Mouse (Mus musculus) spleen, adult 2 months (tissue): Measurements from ENCODE around the gene Gm10715.
"Not testable (repeated sequence)": the region's sequence is repeated elsewhere in the genome, so short reads cannot be mapped to it uniquely, and the experiment has no call there.

ENCODE experiments used
- CTCF ChIP-seq: fragments of 200-500 bp; IDR thresholded peaks from 2 replicates; pipeline ENCODE4 v1.5.1; 2011; ENCODE audit warnings: mild to moderate bottlenecking, inconsistent platforms; ENCODE audit not compliant: insufficient read depth, insufficient read length, insufficient replicate concordance; ENCODE audit errors: extremely low read depth
- POLR2A ChIP-seq: fragments of 200-500 bp; IDR thresholded peaks from 2 replicates; pipeline ENCODE4 v1.6.1; 2011; ENCODE audit warnings: low read depth, low read length, inconsistent platforms

DNA sequence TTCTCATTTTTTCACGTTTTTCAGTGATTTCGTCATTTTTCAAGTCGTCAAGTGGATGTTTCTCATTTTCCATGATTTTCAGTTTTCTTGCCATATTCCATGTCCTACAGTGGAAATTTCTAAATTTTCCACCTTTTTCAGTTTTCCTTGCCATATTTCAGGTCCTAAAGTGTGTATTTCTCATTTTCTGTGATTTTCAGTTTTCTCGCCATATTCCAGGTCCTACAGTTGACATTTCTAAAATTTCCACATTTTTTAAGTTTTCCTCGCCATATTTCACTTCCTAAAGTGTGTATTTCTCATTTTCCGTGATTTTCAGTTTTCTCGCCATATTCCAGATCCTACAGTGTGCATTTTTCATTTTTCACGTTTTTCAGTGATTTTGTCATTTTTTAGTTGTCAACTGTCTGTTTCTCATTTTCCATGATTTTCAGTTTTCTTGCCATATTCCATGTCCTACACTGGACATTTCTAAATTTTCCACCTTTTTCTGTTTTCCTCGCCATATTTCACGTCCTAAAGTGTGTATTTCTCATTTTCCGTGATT, 23.9 kb upstream of the Gm10715 start, which contains the start of gene Gm10721:
- not testable (repeated sequence) for TF ChIP-seq CTCF, POLR2A
